8 mouse cellular contexts compared by ENCODE assay signal in the genomic region with DNA sequence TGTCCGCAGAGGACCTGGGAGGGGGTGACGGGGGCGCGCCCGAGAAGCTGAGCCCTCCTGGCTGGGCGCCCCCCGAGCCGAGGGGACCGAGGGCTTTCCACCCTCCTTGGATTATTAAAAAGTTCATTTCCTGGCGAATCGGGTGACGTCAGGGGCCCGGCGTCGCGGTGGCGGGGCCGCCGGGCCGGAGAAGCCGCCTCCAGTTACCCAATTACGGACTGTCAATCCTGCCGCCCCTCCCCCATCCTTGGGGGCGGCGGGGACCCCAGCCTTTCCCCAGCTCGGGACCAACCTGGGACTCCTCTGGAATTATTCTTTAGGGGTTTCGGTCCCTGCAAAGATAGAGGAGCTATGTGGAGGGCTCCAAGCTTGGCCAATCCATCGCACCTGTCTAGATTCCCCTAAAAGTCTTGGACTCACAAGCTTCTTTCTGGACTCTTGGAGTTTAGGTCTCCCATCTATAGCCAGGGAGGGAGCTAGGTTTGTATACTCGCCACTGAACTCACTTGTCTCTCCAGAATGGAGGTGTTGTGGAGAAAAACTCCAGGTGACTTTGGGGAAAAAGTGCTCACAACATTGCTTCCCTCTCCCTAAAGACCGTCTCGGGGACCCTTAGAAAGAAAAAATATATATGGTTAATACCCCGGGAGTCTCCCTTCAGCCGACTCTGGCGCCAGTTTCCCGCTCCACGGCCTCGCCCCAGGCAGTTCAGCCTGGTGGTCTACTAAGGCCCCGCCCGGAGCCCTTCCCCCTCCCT. TPM values are rescaled to one million over a fixed set of nuclear protein-coding genes. Genes with fewer than 3 reads are reported as not detected.
DNase-seq lines count a peak whose midpoint lies in the region; ATAC-seq and TF ChIP-seq lines count a peak whose summit lies in the region.

No protein-coding gene starts in this region.

- H3K9me3 ChIP-seq in ES-Bruce4 (replicated peaks; ENCODE audit: control insufficient read depth, insufficient read depth, low read length, poor library complexity, severe bottlenecking), result no peaks in the 10 kb centered on the region
- no peaks in the 10 kb centered on the region for H3K9me3 ChIP-seq in embryonic facial prominence, embryonic 10.5 days
- no peaks in the 10 kb centered on the region for H3K9me3 ChIP-seq in liver, embryonic 11.5 days (ENCODE audit: control insufficient read depth, low read length)
- H3K9me3 ChIP-seq in neural tube, embryonic 11.5 days (ENCODE audit: control insufficient read depth, low read length), result no peaks in the 10 kb centered on the region

- H3K27me3 ChIP-seq in ES-Bruce4 (ENCODE audit: control insufficient read depth, insufficient read depth, low read length, poor library complexity, severe bottlenecking), result peaks cover 50% of the 10 kb centered on the region
- H3K27me3 ChIP-seq in embryonic facial prominence, embryonic 10.5 days (replicated peaks; ENCODE audit: low read depth, poor library complexity, severe bottlenecking), result peaks cover 100% of the 10 kb centered on the region
- H3K27me3 ChIP-seq in liver, embryonic 11.5 days (replicated peaks; ENCODE audit: control insufficient read depth, insufficient read depth, low read length), result peaks cover 100% of the 10 kb centered on the region
- peaks cover 100% of the 10 kb centered on the region for H3K27me3 ChIP-seq in neural tube, embryonic 11.5 days (ENCODE audit: control insufficient read depth, insufficient read depth, low read length)

- H3K4me2 ChIP-seq in liver, embryonic 11.5 days, result peak overlapping the region; percentile 90
- peak overlapping the region; percentile 56 for H3K4me2 ChIP-seq in neural tube, embryonic 11.5 days (ENCODE audit: low read depth)

- intact Hi-C loops in heart, postnatal 25 days (cut with DNase I), result no loop called here
- intact Hi-C loops in gastrocnemius, postnatal 14 days (cut with DNase I; ENCODE audit: low total_unique reads), result loop anchor here (10.0 kb wide), 1 partner anchor 217 kb away; no protein-coding TSS in a partner anchor

- DNase-seq in embryonic facial prominence, embryonic 10.5 days (ENCODE audit: low spot score), result peak; percentile 77
- peak; percentile 52 for DNase-seq in heart, postnatal 25 days (ENCODE audit: low spot score)
- peak; percentile 62 for DNase-seq in liver, embryonic 11.5 days (ENCODE audit: low spot score)
- peak; percentile 48 for DNase-seq in neural tube, embryonic 11.5 days (ENCODE audit: low spot score)
- no peak for DNase-seq in cerebellum, adult 8-10 months
- no peak for DNase-seq in right cerebral cortex, postnatal 10 days (ENCODE audit: low spot score in 2 of 2)
- DNase-seq in gastrocnemius, postnatal 14 days, result no peak

- 1% methylated on average over 39 of the region's 39 CpGs for WGBS in embryonic facial prominence, embryonic 10.5 days
- 2% methylated on average over 36 of the region's 39 CpGs for WGBS in liver, embryonic 11.5 days
- WGBS in neural tube, embryonic 11.5 days, result under 1% methylated on average over 39 of the region's 39 CpGs

- peak overlapping the region; percentile 43 for H3K4me3 ChIP-seq in ES-Bruce4 (ENCODE audit: low read depth, low read length)
- peak overlapping the region; percentile 66 for H3K4me3 ChIP-seq in embryonic facial prominence, embryonic 10.5 days
- peak overlapping the region; percentile 53 for H3K4me3 ChIP-seq in liver, embryonic 11.5 days (ENCODE audit: low read depth, low read length)
- H3K4me3 ChIP-seq in neural tube, embryonic 11.5 days (ENCODE audit: low read depth, low read length), result peak overlapping the region; percentile 31

- no peak for ATAC-seq in liver, embryonic 11.5 days (replicated peaks; ENCODE audit: low FRiP score)
- no peak for ATAC-seq in neural tube, embryonic 11.5 days (ENCODE audit: insufficient read depth, low FRiP score, low TSS enrichment)

- H3K4me1 ChIP-seq in ES-Bruce4 (ENCODE audit: control insufficient read depth, insufficient read depth, low read length), result no peaks in the 10 kb centered on the region
- peaks cover 85% of the 10 kb centered on the region for H3K4me1 ChIP-seq in embryonic facial prominence, embryonic 10.5 days
- peaks cover 52% of the 10 kb centered on the region for H3K4me1 ChIP-seq in liver, embryonic 11.5 days (replicated peaks; ENCODE audit: control insufficient read depth, insufficient read depth, low read length)
- H3K4me1 ChIP-seq in neural tube, embryonic 11.5 days (ENCODE audit: control insufficient read depth, insufficient read depth, low read length), result peaks cover 19% of the 10 kb centered on the region

- H3K36me3 ChIP-seq in ES-Bruce4 (ENCODE audit: control insufficient read depth, insufficient read depth, low read length, poor library complexity, severe bottlenecking), result no peaks in the 10 kb centered on the region
- H3K36me3 ChIP-seq in embryonic facial prominence, embryonic 10.5 days (replicated peaks), result peaks cover 4% of the 10 kb centered on the region
- no peaks in the 10 kb centered on the region for H3K36me3 ChIP-seq in liver, embryonic 11.5 days (ENCODE audit: control insufficient read depth, insufficient read depth, low read length)
- H3K36me3 ChIP-seq in neural tube, embryonic 11.5 days (ENCODE audit: control insufficient read depth, insufficient read depth, low read length), result no peaks in the 10 kb centered on the region

- TF ChIP-seq POLR2A in ES-Bruce4 (IDR thresholded peaks at IDR 0.05; ENCODE audit: insufficient read depth, low read length), result no peak

- peak overlapping the region; percentile 5; the same call in 1 of the 2 replicates for H3K9ac ChIP-seq in ES-Bruce4 (ENCODE audit: low read depth, poor library complexity, severe bottlenecking)
- H3K9ac ChIP-seq in liver, embryonic 11.5 days (ENCODE audit: low read depth, low read length), result peak overlapping the region; percentile 30; the same call in 1 of the 2 replicates
- no peak overlapping the region for H3K9ac ChIP-seq in neural tube, embryonic 11.5 days (ENCODE audit: low read length)

- no peak for TF ChIP-seq CTCF in ES-Bruce4 (IDR thresholded peaks at IDR 0.05; ENCODE audit: low read depth, low read length)

- no peak for TF ChIP-seq EP300 in ES-Bruce4 (IDR thresholded peaks at IDR 0.05; ENCODE audit: insufficient read depth, low read depth, low read length)

- no peak overlapping the region for H3K27ac ChIP-seq in ES-Bruce4 (ENCODE audit: insufficient read depth, low read length)
- H3K27ac ChIP-seq in embryonic facial prominence, embryonic 10.5 days (replicated peaks), result peak overlapping the region; percentile 81
- H3K27ac ChIP-seq in liver, embryonic 11.5 days (ENCODE audit: low read depth, low read length), result no peak overlapping the region
- no peak overlapping the region for H3K27ac ChIP-seq in neural tube, embryonic 11.5 days (ENCODE audit: low read depth, low read length)

RNA-seq across cellular contexts. Expression of a gene that starts 3.8 kb away (rescaled TPM):
- polyA plus RNA-seq in ES-Bruce4 (2011; ENCODE audit: insufficient read depth, insufficient read length, low read depth, missing spikeins), result 6.0 and 8.3 TPM in 2 replicates
- 34.6 and 35.9 TPM in 2 replicates for polyA plus RNA-seq in embryonic facial prominence, embryonic 10.5 days (2016; fragmentation: Nextera tagmentation; extraction: Ambion mirVana)
- total RNA-seq in heart, postnatal 25 days (2021), result 10 to 100 TPM; 17.0 to 19.8 TPM
- polyA plus RNA-seq in liver, embryonic 11.5 days (2014; fragmentation: Nextera tagmentation; extraction: Ambion mirVana), result 13.3 and 15.9 TPM in 2 replicates
- 8.3 and 8.9 TPM in 2 replicates for polyA plus RNA-seq in neural tube, embryonic 11.5 days (2014; fragmentation: Nextera tagmentation; extraction: Ambion mirVana)
- 1 to 10 TPM; 5.4 to 7.4 TPM for total RNA-seq in gastrocnemius, postnatal 14 days (2021)

RNA-seq across cellular contexts. Expression of a gene that starts 24.6 kb away (rescaled TPM):
- not detected in 2 replicates for polyA plus RNA-seq in ES-Bruce4 (2011; ENCODE audit: insufficient read depth, insufficient read length, low read depth, missing spikeins)
- not detected in 2 replicates for polyA plus RNA-seq in embryonic facial prominence, embryonic 10.5 days (2016; fragmentation: Nextera tagmentation; extraction: Ambion mirVana)
- total RNA-seq in heart, postnatal 25 days (2021), result not detected
- not detected in 2 replicates for polyA plus RNA-seq in liver, embryonic 11.5 days (2014; fragmentation: Nextera tagmentation; extraction: Ambion mirVana)
- polyA plus RNA-seq in neural tube, embryonic 11.5 days (2014; fragmentation: Nextera tagmentation; extraction: Ambion mirVana), result not detected in 2 replicates
- not detected for total RNA-seq in gastrocnemius, postnatal 14 days (2021)

Comparison
In these comparisons a context has a peak if more than half of its experiments do, and no peak if none do; other contexts are left out.
1. DNase-seq: peak in embryonic facial prominence, embryonic 10.5 days (single experiment), heart, postnatal 25 days (single experiment), liver, embryonic 11.5 days (single experiment) and neural tube, embryonic 11.5 days (single experiment); none in cerebellum, adult 8-10 months (single experiment), right cerebral cortex, postnatal 10 days (0 of 2) and gastrocnemius, postnatal 14 days (single experiment).
2. Peak in every context shown above with its lines, with median percentiles within 50 percentile points of each other: H3K4me3 ChIP-seq.